Mouse (Mus musculus): ENCODE data around the gene Osgin1. TPM values are rescaled to one million over a fixed set of nuclear protein-coding genes. Genes with fewer than 3 reads are reported as not detected.
A peak's percentile ranks its signal among the peaks of the same experiment; 100 is the strongest.

Osgin1 gene
- total and polyA plus RNA-seq, 2 experiments from 2014 or later: 0.45 TPM; not detected in 1

DNA sequence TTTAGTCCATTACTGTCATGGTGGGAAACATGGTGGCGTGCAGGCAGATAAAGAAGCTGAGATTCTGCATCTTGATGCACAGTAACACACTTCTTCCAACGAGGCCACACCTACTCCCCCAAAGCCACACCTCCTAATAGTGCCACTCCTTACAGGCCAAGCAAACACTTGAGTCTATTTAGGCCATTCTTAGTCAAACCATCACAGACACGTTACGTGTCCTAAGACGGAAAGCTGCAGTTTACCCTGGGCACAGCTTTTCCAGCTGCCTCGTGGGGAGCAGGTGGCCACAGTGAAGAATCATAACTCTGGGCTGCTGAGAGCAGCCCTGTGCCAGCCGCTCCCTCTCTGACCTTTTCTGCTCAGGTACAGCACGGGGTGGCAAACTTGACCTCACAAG is 25.6 kb upstream of the Osgin1 start:
- no peak overlapping the region for H3K9ac ChIP-seq (replicated peaks; ENCODE audit: low read length)
- no peak overlapping the region for H3K4me2 ChIP-seq (ENCODE audit: low read depth, low read length)
- H3K27me3 ChIP-seq (ENCODE audit: insufficient read depth, low read length): no peaks in the 10 kb centered on the region
- 82% methylated on average over 8 of the region's 8 CpGs for WGBS
- H3K4me1 ChIP-seq (ENCODE audit: insufficient read depth, low read length): no peaks in the 10 kb centered on the region
- DNase-seq (ENCODE audit: low spot score) (no peak), ATAC-seq (no peak)
- no peaks in the 10 kb centered on the region for H3K9me3 ChIP-seq (ENCODE audit: low read length)
- no peak for TF ChIP-seq CTCF (IDR thresholded peaks at IDR 0.05; ENCODE audit: low read depth)
- H3K27ac ChIP-seq: no peak overlapping the region
- H3K36me3 ChIP-seq (ENCODE audit: insufficient read depth, low read length): peaks cover 52% of the 10 kb centered on the region
- H3K4me3 ChIP-seq (ENCODE audit: low read length): no peak overlapping the region

DNA sequence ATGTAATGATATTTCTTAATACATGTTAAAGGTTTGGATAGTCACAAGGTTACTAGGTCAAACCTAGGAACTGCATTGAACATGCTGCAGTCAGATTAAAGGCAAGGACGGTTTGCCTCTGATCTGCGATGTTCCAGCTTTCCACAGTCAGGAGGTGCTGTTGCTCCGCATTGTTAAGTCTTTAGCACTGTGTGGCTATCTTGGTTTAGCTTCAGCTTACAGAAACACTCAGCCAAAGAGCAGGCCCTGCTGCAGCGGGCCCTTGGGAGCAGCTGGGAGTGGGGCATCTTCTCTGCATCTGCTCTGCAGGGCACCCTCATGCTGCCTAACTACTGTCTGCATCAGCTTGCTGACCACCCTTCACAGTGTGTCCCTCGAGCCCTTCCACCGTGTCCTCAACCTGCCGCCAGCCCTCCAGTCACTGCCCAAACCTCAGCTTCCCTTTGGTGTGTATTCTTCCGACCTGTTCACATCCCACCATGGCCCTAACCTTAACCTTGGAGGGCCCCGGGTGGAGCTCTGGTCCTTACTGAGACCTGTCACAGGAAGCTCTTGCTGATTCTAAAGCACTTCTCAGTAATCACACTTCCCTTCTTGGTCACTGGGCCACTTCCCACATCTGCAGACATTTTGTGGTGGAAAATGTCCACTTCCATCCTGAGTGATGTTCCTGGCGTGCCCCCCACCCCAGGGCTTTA is 21.7 kb upstream of the Osgin1 start:
- H3K4me1 ChIP-seq (ENCODE audit: insufficient read depth, low read length): no peaks in the 10 kb centered on the region
- ATAC-seq (no peak), DNase-seq (ENCODE audit: low spot score) (no peak)
- no peaks in the 10 kb centered on the region for H3K9me3 ChIP-seq (ENCODE audit: low read length)
- 61% methylated on average over 10 of the region's 10 CpGs for WGBS
- no peak overlapping the region for H3K27ac ChIP-seq
- no peaks in the 10 kb centered on the region for H3K27me3 ChIP-seq (ENCODE audit: insufficient read depth, low read length)
- no peak overlapping the region for H3K4me3 ChIP-seq (ENCODE audit: low read length)
- peaks cover 41% of the 10 kb centered on the region for H3K36me3 ChIP-seq (ENCODE audit: insufficient read depth, low read length)
- H3K4me2 ChIP-seq (ENCODE audit: low read depth, low read length): no peak overlapping the region
- peak; percentile 42; the same call in 1 of the 2 replicates for TF ChIP-seq CTCF (IDR thresholded peaks at IDR 0.05; ENCODE audit: low read depth)
- no peak overlapping the region for H3K9ac ChIP-seq (replicated peaks; ENCODE audit: low read length)

DNA sequence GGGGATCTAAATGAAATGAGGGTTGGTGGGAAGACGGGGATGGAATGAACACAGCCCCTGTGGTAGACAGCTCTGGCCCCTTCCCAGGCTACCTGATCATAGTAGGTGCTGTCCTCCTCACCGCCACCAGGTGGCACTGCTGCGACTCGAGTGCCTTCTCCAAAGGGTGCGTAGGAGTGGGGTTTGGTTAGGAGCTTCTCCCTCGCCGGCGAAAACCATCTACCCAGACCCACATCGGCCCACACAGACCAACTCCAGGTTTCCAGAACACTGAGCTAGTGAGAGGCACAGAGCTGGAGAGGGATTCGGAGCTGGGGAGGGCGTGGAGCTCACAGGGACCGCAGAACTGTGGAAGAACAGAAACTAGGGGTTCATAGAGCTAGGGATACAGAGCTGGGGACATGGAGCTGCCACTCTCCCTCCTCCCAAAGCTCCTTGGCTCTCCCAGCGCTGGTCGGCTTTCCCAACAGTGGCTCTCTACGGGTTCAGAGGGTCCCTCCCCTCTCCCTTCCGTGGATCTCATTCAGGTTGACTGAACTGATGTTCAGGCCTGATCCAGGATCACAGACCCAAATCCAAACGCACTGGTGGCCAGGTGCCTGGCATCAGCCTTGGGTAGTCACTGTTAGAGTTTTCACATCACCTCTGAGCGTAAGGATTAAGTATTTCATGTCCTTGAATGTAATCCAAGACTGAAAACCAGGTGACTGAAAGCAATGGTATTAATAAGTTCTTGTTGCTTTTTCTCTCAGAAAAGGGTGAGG is 21.0 kb upstream of the Osgin1 start:
- WGBS: 13% methylated on average over 18 of the region's 18 CpGs
- peak; percentile 90 for DNase-seq (ENCODE audit: low spot score)
- peaks cover 34% of the 10 kb centered on the region for H3K36me3 ChIP-seq (ENCODE audit: insufficient read depth, low read length)
- H3K27me3 ChIP-seq (ENCODE audit: insufficient read depth, low read length): no peaks in the 10 kb centered on the region
- 0 out of 2 replicates have a peak overlapping the region, but pooled peaks have one; percentile 7 for H3K4me3 ChIP-seq (ENCODE audit: low read length)
- no peaks in the 10 kb centered on the region for H3K9me3 ChIP-seq (ENCODE audit: low read length)
- ATAC-seq: peak; percentile 81
- H3K27ac ChIP-seq: no peak overlapping the region
- H3K4me2 ChIP-seq (ENCODE audit: low read depth, low read length): peak overlapping the region; percentile 50
- peak overlapping the region; percentile 40; the same call in 1 of the 2 replicates for H3K9ac ChIP-seq (replicated peaks; ENCODE audit: low read length)
- H3K4me1 ChIP-seq (ENCODE audit: insufficient read depth, low read length): no peaks in the 10 kb centered on the region
- TF ChIP-seq CTCF (IDR thresholded peaks at IDR 0.05; ENCODE audit: low read depth): peak; percentile 97

DNA sequence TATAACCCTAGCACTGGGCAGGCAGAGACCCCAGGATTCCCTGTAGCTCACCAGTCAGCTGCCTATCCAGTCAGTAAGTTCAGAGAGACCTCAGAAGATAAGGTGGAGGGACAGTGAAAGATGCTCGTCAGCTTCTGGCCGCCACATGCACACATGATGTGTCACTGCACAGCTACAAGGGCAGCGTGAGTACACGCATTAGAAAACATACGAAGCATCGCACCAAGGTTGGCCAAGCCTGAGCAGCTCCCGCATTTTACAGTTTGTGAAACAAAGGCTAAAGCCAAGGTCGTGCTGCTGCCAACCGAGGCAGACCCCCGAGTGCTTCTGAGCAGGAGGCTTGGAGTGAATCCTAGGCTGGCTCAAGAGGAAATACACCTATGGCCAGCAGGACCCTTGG is 20.3 kb upstream of the Osgin1 start:
- no peaks in the 10 kb centered on the region for H3K27me3 ChIP-seq (ENCODE audit: insufficient read depth, low read length)
- no peak for TF ChIP-seq CTCF (IDR thresholded peaks at IDR 0.05; ENCODE audit: low read depth)
- 77% methylated on average over 10 of the region's 10 CpGs for WGBS
- no peak overlapping the region for H3K27ac ChIP-seq
- no peak overlapping the region for H3K4me2 ChIP-seq (ENCODE audit: low read depth, low read length)
- no peak for DNase-seq (ENCODE audit: low spot score)
- H3K4me3 ChIP-seq (ENCODE audit: low read length): no peak overlapping the region
- no peak for ATAC-seq
- peaks cover 27% of the 10 kb centered on the region for H3K36me3 ChIP-seq (ENCODE audit: insufficient read depth, low read length)
- H3K4me1 ChIP-seq (ENCODE audit: insufficient read depth, low read length): no peaks in the 10 kb centered on the region
- no peaks in the 10 kb centered on the region for H3K9me3 ChIP-seq (ENCODE audit: low read length)
- H3K9ac ChIP-seq (replicated peaks; ENCODE audit: low read length): no peak overlapping the region

DNA sequence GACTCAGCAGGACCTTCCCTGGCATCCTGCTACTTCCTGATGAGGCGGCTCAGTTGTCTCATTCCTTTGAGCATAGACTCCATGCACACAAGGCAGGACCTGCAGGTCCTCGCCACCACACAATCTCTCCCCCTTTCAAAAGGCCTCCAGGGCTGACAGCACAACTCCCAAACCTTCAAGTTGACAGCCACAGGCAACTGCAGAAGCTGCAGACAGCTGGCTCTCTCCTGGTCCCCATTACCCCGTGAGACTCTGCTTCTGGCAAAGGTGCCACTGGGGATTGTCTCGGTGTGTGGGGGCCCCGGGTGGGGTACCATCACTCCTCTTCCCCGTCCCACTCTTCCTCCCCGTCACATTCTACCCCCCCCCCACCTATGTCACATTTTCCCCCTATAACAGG is 13.6 kb upstream of the Osgin1 start:
- no peak overlapping the region for H3K9ac ChIP-seq (replicated peaks; ENCODE audit: low read length)

DNA sequence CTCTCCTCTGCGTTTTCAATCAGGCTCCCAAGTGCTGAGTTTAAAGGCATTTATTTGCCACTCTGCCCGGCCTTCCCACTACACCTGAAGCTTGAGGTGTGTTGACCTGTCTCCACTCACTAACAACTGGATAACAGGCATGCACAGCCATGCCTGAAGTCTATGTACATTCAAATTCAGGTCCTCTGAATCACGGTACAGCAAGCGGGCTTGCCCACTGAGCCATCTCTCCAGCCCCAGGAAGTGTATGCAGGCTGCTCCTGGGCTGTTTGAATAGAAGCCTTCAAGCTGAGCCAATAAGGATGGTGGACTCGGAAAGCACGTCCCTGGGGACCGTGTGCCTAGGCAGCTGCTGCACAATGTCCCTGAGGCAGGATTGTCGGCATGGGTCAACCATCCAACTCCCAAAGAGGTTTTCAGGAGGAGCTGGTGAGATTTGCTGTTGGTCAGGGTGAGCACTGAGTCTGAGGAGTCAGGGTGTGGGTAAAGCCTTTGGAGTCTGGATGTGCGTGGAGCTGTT is 12.3 kb upstream of the Osgin1 start:
- Histone ChIP-seq H3K36me3 (ENCODE audit: insufficient read depth, low read length) (no peaks in the 10 kb centered on the region), H3K4me1 (ENCODE audit: insufficient read depth, low read length) (0 out of 2 replicates have a peak, but pooled peaks cover 3% of the 10 kb centered on the region), H3K4me3 (ENCODE audit: low read length) (no peak overlapping the region), H3K9ac (replicated peaks; ENCODE audit: low read length) (no peak overlapping the region), H3K27me3 (ENCODE audit: insufficient read depth, low read length) (no peaks in the 10 kb centered on the region), H3K9me3 (ENCODE audit: low read length) (no peaks in the 10 kb centered on the region), H3K4me2 (ENCODE audit: low read depth, low read length) (no peak overlapping the region), H3K27ac (no peak overlapping the region)
- WGBS: 47% methylated on average over 9 of the region's 9 CpGs
- no peak for DNase-seq (ENCODE audit: low spot score)
- no peak for TF ChIP-seq CTCF (IDR thresholded peaks at IDR 0.05; ENCODE audit: low read depth)
- ATAC-seq: no peak

More for the DNA sequence above, 13.6 kb upstream of the Osgin1 start:
- no peak for TF ChIP-seq CTCF (IDR thresholded peaks at IDR 0.05; ENCODE audit: low read depth)
- Histone ChIP-seq H3K4me3 (ENCODE audit: low read length) (no peak overlapping the region), H3K36me3 (ENCODE audit: insufficient read depth, low read length) (no peaks in the 10 kb centered on the region), H3K9me3 (ENCODE audit: low read length) (no peaks in the 10 kb centered on the region), H3K27me3 (ENCODE audit: insufficient read depth, low read length) (no peaks in the 10 kb centered on the region), H3K4me2 (ENCODE audit: low read depth, low read length) (no peak overlapping the region), H3K27ac (no peak overlapping the region), H3K4me1 (ENCODE audit: insufficient read depth, low read length) (0 out of 2 replicates have a peak, but pooled peaks cover 3% of the 10 kb centered on the region)
- no peak for ATAC-seq
- WGBS: 69% methylated on average over 7 of the region's 7 CpGs
- no peak for DNase-seq (ENCODE audit: low spot score)

Data from hindbrain, postnatal 0 days (tissue).